Mouse (Mus musculus): ENCODE data around the gene Tbc1d1.

The Tbc1d1 gene

GRCm38 (mm10) chr5:64159781-64160704 lies 3.9 kb downstream of the Tbc1d1 start:
- peak; percentile 86 for DNase-seq (ENCODE audit: extremely low read depth, insufficient read length, low spot score)

- no peak for DNase-seq (ENCODE audit: extremely low read depth, insufficient read length, low spot score)
Measured at GRCm38 (mm10) chr5:64160705-64161391, 4.7 kb downstream of the Tbc1d1 start.

- DNase-seq (ENCODE audit: extremely low read depth, insufficient read length, low spot score) = no peak
Measured at GRCm38 (mm10) chr5:64161917-64162316, 5.8 kb downstream of the Tbc1d1 start.

GRCm38 (mm10) chr5:64162582-64162981 lies 6.5 kb downstream of the Tbc1d1 start:
- no peak for DNase-seq (ENCODE audit: extremely low read depth, insufficient read length, low spot score)

GRCm38 (mm10) chr5:64164414-64164813 lies 8.3 kb downstream of the Tbc1d1 start:
- no peak for DNase-seq (ENCODE audit: extremely low read depth, insufficient read length, low spot score)

- no peak for DNase-seq (ENCODE audit: extremely low read depth, insufficient read length, low spot score)
Measured at GRCm38 (mm10) chr5:64165826-64166225, 9.7 kb downstream of the Tbc1d1 start.

GRCm38 (mm10) chr5:64168990-64169540 lies 13.0 kb downstream of the Tbc1d1 start:
- DNase-seq (ENCODE audit: extremely low read depth, insufficient read length, low spot score) = no peak

GRCm38 (mm10) chr5:64172884-64173283 lies 16.8 kb downstream of the Tbc1d1 start:
- DNase-seq (ENCODE audit: extremely low read depth, insufficient read length, low spot score) = no peak

GRCm38 (mm10) chr5:64173302-64173701 lies 17.2 kb downstream of the Tbc1d1 start:
- no peak for DNase-seq (ENCODE audit: extremely low read depth, insufficient read length, low spot score)

- DNase-seq (ENCODE audit: extremely low read depth, insufficient read length, low spot score) = peak; percentile 54
Measured at GRCm38 (mm10) chr5:64174429-64174935, 18.4 kb downstream of the Tbc1d1 start.

- DNase-seq (ENCODE audit: extremely low read depth, insufficient read length, low spot score) = no peak
Measured at GRCm38 (mm10) chr5:64180548-64180947, 24.4 kb downstream of the Tbc1d1 start.

GRCm38 (mm10) chr5:64183712-64184111 lies 27.6 kb downstream of the Tbc1d1 start:
- DNase-seq (ENCODE audit: extremely low read depth, insufficient read length, low spot score) = no peak

- no peak for DNase-seq (ENCODE audit: extremely low read depth, insufficient read length, low spot score)
Measured at GRCm38 (mm10) chr5:64185257-64185656, 29.2 kb downstream of the Tbc1d1 start.

- no peak for DNase-seq (ENCODE audit: extremely low read depth, insufficient read length, low spot score)
Measured at GRCm38 (mm10) chr5:64186566-64186965, 30.5 kb downstream of the Tbc1d1 start.

- DNase-seq (ENCODE audit: extremely low read depth, insufficient read length, low spot score) = no peak
Measured at GRCm38 (mm10) chr5:64188083-64188648, 32.1 kb downstream of the Tbc1d1 start.

GRCm38 (mm10) chr5:64190892-64191291 lies 34.8 kb downstream of the Tbc1d1 start:
- DNase-seq (ENCODE audit: extremely low read depth, insufficient read length, low spot score) = no peak

- DNase-seq (ENCODE audit: extremely low read depth, insufficient read length, low spot score) = no peak
Measured at GRCm38 (mm10) chr5:64193353-64193752, 37.2 kb downstream of the Tbc1d1 start.

GRCm38 (mm10) chr5:64196250-64196865 lies 40.3 kb downstream of the Tbc1d1 start:
- DNase-seq (ENCODE audit: extremely low read depth, insufficient read length, low spot score) = peak; percentile 49

- DNase-seq (ENCODE audit: extremely low read depth, insufficient read length, low spot score) = peak; percentile 65
Measured at GRCm38 (mm10) chr5:64196866-64197321, 40.8 kb downstream of the Tbc1d1 start.

GRCm38 (mm10) chr5:64198624-64199023 lies 42.5 kb downstream of the Tbc1d1 start:
- DNase-seq (ENCODE audit: extremely low read depth, insufficient read length, low spot score) = no peak

Measured in 3134 (cell line).